Mouse (Mus musculus): ENCODE measurements at regions not wholly inside any gene's neighbourhood (a gene's known extent, or its start where the extent isn't known, plus 50 kb on each side); places are given as distances from the start of the nearest gene placed in this dataset.

DNA sequence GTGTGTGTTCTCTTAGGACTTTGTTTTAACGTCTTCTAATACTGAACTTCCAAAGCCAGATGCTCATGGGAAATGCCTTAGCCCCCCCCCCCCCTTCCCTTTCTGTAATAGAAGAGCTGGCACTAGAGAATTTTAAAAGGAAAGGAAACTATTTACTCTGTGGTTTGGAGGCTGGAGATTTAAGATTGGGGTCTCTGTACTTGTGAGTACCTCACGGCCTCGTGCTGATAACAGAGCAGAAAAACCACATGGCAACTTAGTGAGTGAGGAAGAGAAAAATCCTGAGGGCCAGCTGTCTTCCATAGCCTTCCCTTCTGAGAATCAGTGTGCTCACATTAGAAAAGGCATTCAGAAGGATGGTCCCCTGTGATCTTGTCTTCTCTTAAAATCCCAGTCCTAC, 210.6 kb downstream of the Ibtk start:
- no peak for ATAC-seq (ENCODE audit: insufficient number of reproducible peaks, low FRiP score, low TSS enrichment)

DNA sequence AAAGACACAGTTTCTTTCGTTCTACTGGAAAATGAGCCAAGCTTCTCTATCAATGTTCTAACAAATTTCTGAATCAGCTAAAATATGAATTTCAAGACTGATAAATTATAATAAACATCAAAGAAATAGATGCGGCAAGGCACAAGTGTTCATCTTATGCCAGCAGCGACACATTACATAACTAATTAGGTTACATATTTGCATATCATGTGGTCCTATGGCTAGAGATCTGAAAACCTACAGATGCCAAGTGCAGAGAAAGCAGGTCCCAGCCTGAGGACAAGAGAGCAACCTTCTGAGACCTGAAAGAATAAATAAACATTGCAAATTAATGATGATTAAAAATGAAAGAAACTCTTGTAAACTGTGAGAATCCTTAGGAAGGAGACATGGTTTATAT, 201.3 kb upstream of the Tent5a start:
- no peak for ATAC-seq (ENCODE audit: insufficient number of reproducible peaks, low FRiP score, low TSS enrichment)

DNA sequence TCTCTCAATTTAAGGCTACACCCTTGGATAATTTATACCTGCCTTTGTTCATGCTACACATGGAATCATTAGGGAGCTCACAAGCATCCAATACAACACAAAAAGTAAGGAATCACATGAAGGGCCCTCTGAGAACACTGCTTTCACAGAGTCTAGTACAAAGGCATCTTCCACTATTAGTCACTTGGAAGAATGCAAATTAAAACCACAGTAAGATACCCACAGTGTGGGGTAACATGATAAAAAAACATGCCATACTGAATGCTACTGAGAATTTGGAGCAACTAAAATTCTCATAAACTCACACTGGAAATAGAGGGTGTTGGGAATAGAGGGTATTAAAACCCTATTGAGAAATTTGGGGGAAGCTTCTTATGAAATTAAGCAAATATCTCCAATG, 197.6 kb upstream of the Tent5a start:
- no peak for ATAC-seq (ENCODE audit: insufficient number of reproducible peaks, low FRiP score, low TSS enrichment)

DNA sequence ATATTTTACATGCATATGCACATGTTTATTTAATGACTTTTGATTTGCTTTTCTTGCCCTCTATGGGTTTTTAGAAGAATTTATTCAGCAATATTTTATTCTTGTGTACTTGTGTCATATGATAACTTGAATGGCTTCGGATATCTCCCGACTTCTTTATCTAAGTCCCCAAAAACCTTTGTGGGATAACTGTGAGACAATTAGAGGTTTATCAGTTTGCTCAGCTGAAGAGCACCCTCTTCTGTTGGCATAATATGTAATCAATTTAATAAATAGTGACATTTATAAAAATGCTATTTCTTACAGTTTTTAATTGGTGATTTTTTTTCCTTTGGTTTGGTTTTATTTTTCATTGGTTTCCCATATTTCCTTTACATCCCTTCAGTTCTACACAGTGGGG, 194.2 kb upstream of the Tent5a start:
- ATAC-seq (ENCODE audit: insufficient number of reproducible peaks, low FRiP score, low TSS enrichment), result no peak

DNA sequence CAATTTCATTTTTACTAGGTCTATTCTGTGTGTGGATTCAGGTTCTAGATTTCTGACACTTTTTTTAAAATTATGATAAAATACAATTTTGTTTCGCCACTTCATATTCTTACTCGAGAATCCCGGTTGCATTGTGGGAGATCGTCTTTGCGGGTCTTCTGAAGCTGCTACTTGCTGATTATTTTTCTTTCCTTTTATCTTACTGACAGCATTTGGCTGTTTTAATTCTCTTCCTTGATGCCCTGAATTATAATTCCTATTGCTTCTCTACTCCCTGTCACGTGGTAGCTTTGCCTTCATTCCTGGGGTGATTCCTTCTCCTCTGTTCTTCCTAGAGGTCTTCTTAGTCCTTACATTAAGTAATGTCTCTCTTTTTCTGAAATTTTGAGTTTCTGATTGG, 193.8 kb upstream of the Tent5a start:
- no peak for ATAC-seq (ENCODE audit: insufficient number of reproducible peaks, low FRiP score, low TSS enrichment)

DNA sequence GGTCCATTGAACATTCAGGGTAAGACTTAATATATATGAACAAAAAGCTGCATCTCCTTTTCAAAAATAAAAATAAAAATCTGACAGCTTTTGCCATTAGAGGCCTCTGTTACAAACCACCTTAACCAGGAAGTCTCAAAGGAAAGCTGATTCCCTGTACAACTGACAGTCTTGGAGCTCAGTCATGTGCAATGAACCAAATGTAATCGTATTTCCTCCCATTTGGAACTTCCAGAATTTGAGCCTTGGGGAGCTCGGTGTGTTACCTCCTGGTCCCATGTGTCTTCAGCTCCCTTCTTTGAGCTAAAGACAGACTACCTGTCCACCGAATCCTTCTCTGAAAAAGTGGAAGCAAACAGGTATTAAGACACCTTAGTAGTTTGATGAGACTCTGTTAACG, 171.9 kb upstream of the Tent5a start:
- ATAC-seq (ENCODE audit: insufficient number of reproducible peaks, low FRiP score, low TSS enrichment), result no peak

DNA sequence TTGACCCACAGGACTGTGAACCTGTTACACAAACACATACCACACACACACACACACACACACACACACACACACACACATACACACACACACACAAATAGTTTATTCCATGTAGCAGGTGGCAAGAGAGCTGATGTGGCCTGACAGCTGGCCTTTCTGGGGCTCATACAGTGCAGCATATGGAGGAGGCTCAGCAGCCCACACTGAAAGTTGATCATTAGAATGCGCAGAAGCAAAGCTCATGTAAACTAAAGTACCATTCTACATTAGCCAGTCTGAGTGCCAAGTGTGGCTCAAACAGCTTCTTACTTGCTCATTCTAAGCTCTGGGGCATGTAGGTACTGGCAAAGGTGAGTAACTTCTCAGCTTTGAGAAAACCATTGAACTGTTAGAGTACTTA, 170.2 kb upstream of the Tent5a start:
- ATAC-seq (ENCODE audit: insufficient number of reproducible peaks, low FRiP score, low TSS enrichment), result no peak

DNA sequence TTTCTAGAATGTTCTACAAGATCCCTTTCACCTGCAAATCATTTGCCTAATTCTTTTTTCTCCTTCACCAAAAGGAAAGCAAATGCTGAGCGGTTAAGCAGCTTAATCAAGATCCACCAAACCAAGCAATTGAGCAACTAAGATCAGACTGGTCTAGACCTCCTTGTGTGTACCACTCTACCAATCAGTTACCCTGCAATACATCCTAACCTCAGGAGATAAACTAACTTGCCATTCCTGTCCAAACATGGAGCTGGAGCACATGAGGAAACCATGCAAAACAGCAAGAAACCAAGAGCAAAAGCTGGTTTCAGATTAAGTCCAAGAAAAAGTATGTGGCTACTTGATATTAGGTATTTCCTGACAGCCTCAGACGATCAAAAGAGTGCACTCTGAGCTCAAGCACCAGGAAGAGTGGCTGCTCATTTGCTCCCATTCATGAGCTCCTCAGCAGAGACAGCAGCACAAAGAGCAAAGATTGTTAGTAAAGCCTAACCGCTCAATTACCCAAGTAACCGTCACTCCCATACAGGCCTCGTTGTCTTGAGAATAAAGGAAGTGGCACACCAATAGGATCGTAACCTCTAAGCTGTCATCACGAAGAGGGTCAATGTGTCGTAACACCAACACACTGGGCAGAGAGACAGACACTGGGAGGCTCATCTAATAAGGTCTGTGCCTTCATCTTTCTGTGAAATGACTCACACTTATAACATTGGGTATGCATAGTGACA, 169.5 kb upstream of the Tent5a start:
- no peak for ATAC-seq (ENCODE audit: insufficient number of reproducible peaks, low FRiP score, low TSS enrichment)

DNA sequence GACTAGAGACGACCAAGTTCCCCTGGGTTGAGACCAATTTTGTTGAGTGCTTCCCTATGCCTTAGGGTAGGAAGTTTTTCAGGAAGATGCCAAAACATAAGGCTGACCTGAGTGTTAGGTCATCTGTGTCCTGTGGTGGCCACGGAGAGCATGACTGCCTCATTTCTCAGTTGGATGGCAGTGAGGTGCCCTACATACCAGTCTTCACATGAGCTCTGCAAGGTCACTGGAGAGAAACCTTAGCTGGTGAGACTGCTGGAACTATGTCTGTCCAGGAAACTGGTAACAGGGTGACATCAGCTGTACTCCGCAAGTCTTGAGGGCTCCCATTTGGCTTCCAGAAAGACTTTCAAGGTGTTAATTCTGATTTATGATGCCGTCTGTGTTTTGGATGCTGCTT, 167.9 kb upstream of the Tent5a start:
- no peak for ATAC-seq (ENCODE audit: insufficient number of reproducible peaks, low FRiP score, low TSS enrichment)

DNA sequence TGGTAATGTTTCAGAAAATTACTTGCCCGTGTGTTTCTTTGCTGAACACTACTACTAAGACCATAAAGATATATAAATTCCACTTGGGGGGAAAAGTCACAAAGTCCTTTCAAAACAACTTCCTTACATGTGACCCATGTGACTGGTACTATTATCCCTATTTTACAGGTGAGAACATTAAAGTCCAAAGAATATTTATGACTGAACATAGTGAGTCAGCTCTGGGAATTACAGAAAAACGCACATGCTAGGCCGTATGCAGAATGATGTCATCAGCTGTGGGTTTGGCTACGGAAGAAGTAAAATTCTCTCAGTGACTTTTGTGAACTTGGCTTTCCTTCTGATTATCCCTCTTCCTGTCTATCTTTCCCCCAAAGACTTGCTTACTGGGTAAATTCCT, 166.6 kb upstream of the Tent5a start:
- ATAC-seq (ENCODE audit: insufficient number of reproducible peaks, low FRiP score, low TSS enrichment), result no peak

DNA sequence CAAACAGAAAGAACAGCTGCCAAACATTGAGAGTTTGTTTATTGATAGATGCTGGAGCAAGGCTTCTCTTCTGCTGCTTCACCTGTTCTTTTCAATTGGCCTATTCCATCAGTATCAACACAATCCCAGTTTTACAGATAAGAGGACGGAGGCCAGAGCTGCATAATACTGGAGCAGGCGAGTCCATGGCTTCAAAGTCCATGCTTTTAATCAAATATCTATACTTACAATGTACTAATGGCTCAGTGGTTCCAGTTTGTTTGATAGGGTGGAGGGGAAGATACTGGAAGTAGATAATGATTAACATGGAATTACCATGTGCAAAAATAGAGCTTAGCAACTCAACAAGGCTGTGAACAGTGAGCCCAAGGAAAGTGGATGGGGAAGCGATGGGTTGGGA, 163.2 kb upstream of the Tent5a start:
- ATAC-seq (ENCODE audit: insufficient number of reproducible peaks, low FRiP score, low TSS enrichment), result no peak

DNA sequence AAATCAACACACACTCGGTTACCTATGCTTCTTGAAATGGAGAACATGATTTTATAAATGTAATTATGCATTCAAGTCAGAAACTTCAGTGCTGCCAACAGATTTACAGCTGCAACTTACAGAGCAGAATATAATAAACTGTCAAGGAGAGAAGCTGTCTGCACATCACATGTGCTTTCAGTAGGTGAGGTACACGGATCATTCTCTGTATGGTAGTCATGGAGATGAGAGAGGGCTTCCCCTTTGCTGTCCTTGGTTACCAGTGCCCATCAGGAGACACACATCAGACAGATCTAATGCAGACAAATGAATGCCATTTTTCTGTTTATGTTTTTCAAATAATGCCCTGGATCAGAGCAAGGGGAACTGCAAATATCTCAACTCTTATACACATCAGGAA, 160.8 kb upstream of the Tent5a start:
- ATAC-seq (ENCODE audit: insufficient number of reproducible peaks, low FRiP score, low TSS enrichment), result no peak

DNA sequence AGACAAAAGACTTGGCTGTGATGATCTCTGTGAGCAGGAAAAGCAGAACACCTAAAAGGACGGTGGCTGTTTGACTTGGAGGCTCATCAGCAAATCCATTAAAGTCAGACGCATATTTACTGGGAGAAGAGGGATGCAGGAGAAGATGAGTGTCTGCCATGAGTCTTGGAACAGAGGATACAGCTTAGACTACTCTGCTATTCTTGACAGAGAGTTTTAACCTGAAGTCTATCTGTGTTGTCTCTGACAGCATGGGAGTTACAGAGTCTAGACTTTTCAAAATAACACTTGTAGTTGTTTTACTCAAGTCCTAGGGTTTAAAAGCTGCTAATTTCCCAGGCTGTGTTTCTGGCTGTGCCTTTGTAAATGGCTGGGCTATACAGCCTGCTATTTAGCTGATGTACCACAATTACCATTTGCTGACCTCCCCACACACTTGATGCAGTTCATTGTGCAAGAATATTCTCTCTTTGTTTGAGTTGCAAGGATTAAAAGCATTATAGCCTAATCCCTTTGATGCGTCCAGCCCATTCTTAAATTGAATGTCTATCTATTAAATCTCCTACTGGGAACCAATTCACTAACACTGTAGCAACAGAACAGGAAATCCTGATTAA, 160.0 kb upstream of the Tent5a start:
- ATAC-seq (ENCODE audit: insufficient number of reproducible peaks, low FRiP score, low TSS enrichment), result no peak

DNA sequence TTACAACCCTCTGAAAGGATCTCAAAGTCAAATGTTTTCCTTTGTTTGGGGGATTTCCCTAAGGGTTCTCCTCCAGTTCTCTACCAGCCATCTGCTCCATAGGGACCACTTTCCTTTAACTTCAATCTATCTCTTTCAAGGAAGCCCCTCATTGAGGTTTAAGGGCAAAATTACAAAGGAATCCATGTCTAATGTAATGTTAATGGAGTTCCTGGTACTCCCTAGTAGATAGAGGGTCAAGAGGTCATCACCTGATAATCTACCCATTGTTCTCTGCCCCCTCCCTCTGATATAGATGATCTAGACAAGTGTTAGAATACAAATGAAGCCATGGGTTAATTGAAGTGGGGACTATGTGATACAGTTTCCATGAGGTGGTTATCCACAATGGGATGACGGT, 158.6 kb upstream of the Tent5a start:
- no peak for ATAC-seq (ENCODE audit: insufficient number of reproducible peaks, low FRiP score, low TSS enrichment)

DNA sequence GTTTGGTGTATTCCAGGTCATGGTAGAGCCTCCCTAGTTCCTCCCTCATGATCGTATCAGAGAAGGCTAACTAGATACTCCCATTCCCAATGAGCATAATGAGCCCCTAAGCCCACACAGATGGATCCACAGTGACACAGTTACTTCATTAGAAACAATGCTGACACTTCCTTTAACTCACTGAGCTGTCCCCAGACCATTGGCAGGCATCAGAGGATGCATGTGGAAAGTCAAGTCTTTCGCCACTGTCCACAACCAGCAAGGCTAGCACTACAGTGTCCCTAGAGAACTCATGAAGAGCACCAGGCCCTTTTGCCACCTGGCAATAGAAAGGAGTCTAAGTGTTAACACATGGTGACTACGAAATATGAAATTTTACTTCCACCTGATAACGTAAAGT, 156.1 kb upstream of the Tent5a start:
- no peak for ATAC-seq (ENCODE audit: insufficient number of reproducible peaks, low FRiP score, low TSS enrichment)

DNA sequence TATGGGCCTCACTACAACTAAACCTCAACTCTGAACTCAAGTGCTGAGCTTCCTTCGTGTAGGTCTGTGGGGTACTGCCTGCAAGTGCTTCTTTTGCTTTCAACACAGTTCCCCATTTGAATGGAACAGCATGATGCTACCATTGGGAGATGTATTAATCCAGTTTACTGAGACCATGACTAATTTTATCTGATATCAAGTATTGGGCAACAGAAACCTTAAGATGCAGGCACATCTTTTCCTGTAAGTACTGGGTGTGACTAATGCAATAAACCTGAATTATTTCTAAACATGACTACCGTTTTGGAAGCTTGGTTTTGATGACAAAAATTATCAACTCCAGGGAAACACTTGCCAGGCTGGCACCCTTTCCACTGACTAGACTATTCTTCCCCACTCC, 153.4 kb upstream of the Tent5a start:
- ATAC-seq (ENCODE audit: insufficient number of reproducible peaks, low FRiP score, low TSS enrichment), result no peak

DNA sequence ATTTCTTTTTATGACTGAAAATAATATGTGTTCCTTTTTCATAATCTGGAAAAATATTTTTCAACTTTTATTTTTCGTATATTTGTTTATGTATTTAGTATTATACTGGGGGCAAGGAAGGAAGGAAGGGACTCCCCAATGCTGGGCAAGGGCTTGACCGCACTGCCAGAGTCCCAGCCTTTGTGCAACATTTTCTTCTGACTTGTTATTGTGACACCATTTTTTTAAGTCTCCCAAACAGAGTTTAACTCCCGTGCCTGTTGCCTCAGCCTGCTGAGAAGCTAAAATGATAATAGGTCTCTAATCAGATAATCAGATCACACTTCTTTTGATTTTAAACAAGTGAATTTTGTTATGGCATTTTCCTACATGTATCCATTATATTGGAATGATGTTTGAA, 148.1 kb upstream of the Tent5a start:
- ATAC-seq (ENCODE audit: insufficient number of reproducible peaks, low FRiP score, low TSS enrichment), result no peak

DNA sequence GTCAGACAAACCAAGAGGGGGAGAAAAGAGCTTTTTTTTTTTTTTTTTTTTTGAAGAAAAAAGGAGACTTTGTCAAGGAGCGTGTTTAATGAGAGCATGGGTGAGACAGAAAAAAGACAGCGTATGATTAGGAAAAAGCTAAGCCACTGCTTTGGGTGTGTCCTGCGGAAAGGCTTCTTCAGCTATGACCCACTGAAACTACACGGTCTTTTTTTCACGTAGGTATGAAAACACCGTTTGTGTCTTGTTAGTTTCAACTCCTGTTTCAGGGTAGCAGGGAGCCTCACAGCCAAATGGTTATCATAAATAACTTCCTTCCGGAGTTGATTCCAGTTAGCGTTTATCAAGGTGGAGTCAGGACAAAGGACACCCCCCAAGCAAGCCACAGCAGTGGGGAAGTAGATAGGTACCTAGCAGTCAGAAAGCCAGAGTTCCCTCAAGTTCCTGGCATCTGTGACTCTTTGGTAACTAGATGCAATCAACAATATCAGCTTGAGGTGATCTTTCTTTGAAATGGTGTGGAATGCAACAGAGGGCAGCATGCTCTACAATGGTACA, 143.2 kb upstream of the Tent5a start:
- no peak for ATAC-seq (ENCODE audit: insufficient number of reproducible peaks, low FRiP score, low TSS enrichment)

DNA sequence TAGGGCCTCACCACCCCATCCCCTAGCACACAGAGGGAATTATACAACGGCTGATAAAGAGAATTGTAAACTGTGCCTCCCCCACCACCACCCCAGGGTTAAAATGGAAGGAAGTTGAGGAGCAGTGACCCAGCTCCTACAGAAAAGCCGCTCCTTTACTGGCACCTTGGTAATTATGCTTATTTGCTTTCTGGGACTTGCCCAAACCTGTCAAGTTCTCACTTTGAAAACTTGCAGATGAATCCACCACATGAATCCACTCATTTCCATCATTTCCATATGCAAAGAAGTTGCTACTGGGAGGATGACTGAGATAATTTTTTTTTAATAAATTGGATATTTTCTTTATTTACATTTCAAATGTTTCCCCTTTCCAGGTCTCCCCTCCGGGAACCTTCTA, 142.1 kb upstream of the Tent5a start:
- ATAC-seq (ENCODE audit: insufficient number of reproducible peaks, low FRiP score, low TSS enrichment), result no peak

DNA sequence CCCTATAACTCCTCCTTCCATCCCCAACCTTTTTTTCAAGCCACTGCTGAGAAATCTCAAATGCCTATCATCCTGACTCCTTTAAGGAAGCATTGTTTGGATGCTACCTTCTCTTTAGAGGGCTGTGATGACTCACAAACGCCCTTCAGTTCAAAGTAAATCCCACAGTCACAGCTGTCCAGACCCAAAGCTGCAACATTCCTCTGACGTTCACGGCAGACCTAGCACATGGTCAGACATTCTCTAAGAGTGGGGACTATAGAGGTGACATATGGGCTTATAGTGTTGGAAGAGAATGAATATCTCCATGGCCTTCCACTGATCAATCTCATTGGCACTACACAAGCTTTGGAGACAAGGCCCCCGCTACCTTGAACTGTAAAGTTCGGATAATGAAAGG, 139.5 kb upstream of the Tent5a start:
- ATAC-seq (ENCODE audit: insufficient number of reproducible peaks, low FRiP score, low TSS enrichment), result no peak

DNA sequence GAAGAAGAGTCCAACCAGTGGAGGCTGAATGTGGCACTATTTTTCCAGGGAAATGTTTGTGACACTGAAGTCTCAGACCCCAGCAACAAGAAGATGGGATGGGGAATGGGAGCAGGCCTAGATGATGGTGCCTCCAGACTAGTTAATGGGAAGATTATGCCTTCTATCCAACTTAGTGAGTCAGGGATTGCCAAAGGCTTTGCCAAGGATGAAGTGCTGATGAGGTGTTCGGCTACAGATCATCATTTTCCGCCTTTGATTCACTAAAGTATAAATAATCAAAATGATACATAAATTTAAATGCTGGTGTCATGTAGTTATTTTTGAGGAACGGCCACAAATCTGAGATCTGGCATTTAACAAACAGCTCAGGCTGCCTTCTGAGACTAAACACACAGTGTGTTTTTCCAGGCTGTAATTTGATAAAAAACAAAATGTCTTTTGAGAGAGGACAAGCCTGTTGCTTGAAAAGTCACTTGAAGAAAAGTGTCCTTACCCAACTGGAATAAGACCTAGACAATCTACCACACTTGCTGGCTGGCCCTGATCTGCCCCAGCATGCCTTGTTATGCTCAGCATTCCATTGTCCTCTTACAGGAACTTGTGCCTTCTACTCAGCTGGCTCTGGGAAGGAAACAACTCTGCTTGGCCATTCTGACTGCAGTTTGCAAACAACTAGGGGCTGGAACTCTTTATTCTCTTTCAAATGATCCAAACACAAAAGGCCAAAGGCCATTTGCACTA, 132.1 kb upstream of the Tent5a start:
- no peak for ATAC-seq (ENCODE audit: insufficient number of reproducible peaks, low FRiP score, low TSS enrichment)

DNA sequence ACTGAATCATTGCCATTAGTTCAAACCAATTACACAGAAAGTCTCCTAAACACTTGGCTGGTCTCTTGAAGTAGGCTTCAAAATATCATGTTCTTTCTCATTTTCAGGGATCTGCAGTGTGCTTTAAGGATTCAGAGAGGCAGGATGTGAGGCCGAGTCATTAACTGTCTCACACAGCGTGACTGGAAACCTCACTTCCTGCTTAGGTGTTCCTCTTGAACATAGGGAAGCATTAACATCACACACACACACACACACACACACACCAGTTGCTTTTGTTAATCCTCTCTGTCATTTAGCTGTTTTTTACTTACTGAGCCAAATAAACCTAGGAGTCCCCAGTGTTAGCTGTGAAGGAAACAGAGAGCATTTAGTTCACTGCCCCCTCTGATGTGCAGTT, 131.2 kb upstream of the Tent5a start:
- no peak for ATAC-seq (ENCODE audit: insufficient number of reproducible peaks, low FRiP score, low TSS enrichment)

Data from cerebellum, adult (tissue).